Mouse (Mus musculus) left cerebral cortex, postnatal 36 days (tissue): ENCODE results near the gene Cryzl2. TPM values are rescaled to one million over a fixed set of nuclear protein-coding genes. Genes with fewer than 3 reads are reported as not detected.

Experiments used
- DNase-seq, 2 experiments: peaks; one replicate each; pipeline ENCODE4 v3.0.0; 2021 to 2022; ENCODE audit warnings: low spot score in 2 of 2, mixed read lengths in 1 of 2
- intact Hi-C: fragments of 180-260 bp; cut with DNase I; formaldehyde crosslinking; loops from one replicate; pipeline ENCODE4 v1.15.1; 2025
- total RNA-seq, 2 experiments: library from RNA; stranded (reverse); gene quantifications; 2 replicates each; pipeline ENCODE4 v1.2.3; 2021

Gene Cryzl2
- total RNA-seq, 2 experiments from 2014 or later = 4.8 TPM

DNA sequence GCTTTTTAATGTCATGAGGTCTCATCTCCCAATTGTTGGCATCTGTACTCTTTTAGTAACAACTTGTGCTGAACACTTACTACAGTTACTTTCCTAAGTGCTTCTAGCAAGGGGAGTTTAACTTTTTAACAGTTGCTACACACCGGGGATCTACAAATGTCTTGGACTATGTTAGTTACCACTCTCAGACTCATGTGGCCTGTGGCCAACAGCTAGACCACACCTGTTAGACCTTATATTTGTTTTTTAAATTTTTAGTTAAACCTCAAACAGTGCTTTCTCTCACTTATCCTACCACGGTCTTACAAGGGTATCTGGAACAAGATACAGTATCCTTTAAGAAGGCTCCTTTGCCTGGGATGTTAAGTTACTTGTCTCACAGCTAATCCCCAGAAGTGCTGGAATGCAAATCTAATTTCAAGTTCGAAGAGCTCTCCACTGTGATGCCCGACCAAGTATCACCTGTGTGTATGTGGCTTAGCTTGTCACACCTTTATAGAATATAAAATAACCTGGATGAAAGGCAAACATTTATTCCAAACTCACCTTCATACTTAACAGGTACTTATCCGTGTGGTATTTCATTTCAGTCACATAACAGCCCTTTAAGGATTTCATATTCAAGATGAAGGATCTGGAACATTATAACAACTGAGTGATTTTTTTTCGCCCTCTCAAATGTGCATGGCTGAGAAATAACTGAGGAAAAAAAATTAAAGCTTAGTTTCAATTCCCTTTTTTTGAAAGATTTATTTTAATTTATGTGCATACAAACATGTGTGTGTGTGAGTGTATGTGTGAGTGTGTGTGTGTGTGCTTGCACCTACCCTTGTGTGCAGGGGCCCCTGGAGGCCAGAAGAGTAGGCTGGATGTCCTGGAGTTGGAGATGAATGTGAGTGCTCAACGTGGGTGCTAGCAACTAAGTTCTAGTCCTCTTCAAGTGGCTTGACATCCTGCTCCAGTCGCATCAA is 58.7 kb downstream of the Cryzl2 start:
- DNase-seq = no peak
- intact Hi-C loops = no loop called here

DNA sequence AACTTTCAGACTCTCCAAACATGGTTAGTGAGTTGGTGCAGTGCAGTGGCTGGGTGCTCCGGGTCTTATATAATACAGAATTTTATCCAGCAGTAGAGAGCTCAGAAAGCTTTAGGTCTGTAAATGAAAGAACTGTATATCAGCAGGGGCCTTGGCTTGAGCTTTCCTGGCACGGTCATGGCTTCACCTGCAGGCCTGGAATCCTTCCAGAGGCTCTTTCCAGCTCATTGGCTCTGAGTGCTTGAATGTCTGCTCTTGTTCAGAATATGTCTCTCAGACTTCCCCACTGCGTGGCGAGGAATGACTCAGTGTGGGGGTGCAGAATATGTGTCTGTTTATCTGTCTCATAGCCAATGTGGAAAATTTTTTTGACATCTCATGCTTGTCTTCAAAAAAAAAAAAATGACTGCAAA is 59.7 kb downstream of the Cryzl2 start:
- peak; percentile 81 to 82 for DNase-seq
- intact Hi-C loops = loop anchor here (2.0 kb wide), 1 partner anchor 47 kb away; no protein-coding TSS in a partner anchor

DNA sequence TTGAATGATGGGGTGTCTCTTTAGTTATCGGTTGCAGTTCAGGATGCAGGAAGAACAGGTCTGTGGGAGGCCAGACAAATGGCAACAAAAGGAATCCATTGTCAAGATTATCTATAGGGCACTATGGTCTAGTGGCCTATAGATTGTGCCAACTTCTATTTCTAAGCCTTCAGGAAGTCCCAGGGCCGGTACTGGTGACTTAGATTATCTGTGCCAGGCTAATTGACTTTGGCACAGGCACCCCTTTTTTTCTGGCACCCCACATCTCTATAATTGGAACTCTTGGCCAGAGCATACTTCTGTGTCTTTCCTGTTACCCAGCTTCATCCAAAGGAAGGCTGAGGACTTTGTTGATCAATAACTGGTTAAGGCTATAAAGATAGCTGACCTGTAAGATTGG is 61.0 kb downstream of the Cryzl2 start:
- no peak for DNase-seq
- intact Hi-C loops = loop anchor here (2.0 kb wide), 1 partner anchor 49 kb away; no protein-coding TSS in a partner anchor

DNA sequence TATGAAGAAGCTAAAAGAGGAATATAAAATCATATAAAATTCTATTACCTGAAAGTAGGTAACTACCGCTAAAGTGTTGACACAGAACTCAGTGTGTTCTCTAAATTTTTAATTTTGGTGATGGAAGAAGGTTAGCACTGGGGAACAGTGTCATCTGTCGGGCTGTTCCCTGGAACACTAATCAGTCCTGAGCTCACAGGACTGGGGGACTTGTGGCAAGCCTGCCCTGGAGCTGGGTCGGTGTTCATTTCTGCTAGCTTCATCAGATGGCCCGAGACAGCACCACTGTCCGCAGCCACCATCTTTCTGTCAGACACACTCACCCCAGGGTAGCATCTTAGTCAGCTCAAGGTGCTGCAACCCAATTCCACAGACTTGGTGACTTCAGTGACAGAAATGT is 63.9 kb downstream of the Cryzl2 start:
- intact Hi-C loops = no loop called here
- no peak for DNase-seq

DNA sequence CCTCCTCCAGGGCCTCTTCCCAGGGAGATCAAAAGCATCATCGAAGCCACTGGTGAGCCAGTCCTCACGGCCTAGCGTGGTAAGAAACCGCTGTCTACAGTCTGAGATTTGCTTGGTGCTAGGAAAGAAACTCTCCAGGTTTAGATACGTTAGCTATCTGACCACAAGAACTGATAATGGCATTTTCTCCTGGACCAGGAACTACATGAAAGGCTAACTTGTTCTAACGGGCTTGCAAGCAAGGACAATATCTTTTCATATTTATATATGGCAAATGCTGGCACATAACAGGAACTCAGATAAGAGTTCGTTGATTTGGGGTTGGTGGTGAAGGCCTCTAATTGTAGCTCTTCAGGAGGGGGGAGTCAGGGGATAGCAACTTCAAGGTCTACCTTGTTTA is 66.4 kb downstream of the Cryzl2 start:
- intact Hi-C loops = loop anchor here (5.0 kb wide), 1 partner anchor 112 kb away; the partner anchor contains the start of gene Rasal2
- no peak for DNase-seq

DNA sequence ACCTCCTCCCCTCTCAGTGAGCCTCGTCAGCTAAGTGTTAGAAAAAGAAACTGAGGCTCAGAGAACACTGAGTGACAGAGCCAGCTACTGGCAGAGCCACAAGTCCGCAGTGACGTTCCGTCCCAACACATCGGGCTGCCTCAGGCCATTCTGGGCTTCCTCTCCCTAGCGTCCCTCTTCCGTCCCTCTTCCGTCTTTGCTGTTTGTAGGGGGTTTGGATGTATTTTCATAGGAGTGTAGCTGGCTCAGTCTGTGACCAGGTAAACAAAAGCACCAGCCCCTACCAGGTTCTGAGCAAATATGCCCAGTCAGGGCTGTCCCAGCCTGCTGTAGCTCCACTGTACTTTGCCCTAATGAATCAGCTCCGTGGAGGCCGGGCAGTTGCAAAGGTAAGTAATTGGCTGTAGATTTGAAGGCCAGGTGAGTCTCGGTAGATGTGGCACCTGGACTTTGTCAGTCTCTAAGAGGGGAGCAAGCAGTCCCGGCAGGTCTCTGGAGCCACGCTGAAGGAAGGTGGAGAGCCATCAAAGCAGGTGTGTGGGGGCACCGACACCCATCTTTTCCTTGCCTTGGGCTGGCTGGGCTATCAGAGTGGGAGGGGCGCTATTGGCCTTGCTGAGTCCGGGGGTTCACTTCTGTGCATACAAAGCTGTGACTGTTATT is 67.4 kb downstream of the Cryzl2 start:
- intact Hi-C loops = loop anchor here (5.0 kb wide), 1 partner anchor 114 kb away; the partner anchor contains the start of gene Rasal2
- DNase-seq = no peak

DNA sequence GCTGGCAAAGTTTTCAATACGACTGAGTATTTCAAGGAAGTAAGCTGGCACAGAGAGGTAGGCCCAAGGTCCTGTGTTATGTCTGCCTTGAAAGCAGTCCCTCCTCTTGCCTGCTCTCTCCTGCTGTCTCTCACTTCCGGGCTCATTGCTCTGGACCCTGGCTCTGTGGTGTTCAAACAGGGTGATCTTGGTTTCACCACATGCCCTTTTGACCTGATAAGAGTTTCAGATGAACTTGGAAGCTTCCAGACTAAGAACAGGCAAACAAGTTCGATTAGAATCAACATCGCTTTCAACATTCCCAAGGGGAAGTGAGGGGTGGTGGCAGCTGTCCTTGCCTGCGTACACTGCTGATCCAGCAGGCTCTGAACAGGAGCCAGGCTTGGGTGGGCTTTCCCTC is 68.2 kb downstream of the Cryzl2 start:
- intact Hi-C loops = loop anchor here (5.0 kb wide), 1 partner anchor 114 kb away; the partner anchor contains the start of gene Rasal2
- DNase-seq = no peak

DNA sequence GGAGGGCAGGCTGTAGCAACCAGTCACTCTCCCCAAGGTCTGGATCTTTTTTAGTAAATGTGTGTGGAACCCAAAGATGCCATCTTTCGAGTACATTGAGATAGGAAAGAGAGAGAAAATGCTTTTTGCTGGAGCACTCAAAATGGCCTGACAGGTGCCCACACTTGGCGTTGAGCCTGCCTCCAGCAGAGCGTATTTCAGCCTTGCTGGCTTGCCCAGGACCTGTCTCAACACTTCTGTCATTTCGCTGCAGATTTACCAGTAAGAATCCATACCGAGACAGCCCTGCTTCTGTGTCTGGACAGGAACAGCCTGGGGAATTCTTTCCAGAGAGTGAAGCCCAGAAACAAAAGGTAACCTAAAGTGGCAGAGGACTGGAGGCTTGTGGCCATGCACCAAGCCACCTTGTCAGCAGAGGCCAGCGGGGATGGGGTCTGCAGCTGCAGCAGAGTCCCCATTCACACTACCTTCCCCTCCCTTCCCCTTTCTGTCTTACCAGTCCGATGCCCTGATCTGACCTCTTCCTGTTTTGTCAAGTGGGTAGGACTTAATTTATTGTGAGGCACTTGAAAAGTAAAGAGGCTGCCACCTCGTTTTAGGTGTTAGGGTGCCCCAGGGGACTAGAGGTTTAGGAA is 74.6 kb downstream of the Cryzl2 start:
- no peak for DNase-seq
- intact Hi-C loops = loop anchor here (10.0 kb wide), 1 partner anchor 368 kb away; no protein-coding TSS in a partner anchor

DNA sequence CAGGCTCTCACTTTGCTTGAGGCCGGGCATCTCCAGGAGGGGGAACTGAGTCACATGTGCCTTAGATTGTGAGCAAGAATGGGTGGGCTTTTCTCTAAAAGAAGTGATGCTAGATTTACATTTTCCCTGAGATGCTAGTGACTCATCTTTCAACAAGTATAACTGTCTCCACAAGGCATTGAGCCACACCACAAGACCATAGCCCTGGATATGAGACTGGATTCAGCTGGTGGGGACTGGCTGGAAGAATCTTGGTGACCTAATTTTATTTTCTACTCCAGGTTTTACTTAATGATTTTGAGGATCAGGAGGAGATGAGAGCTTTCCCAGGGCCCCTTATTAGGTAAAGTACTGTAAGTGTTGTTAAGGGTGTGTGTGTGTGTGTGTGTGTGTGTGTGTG is 77.2 kb downstream of the Cryzl2 start:
- DNase-seq = no peak
- intact Hi-C loops = loop anchor here (5.0 to 10.0 kb wide), 2 partner anchors 233 to 371 kb away; no protein-coding TSS in a partner anchor

DNA sequence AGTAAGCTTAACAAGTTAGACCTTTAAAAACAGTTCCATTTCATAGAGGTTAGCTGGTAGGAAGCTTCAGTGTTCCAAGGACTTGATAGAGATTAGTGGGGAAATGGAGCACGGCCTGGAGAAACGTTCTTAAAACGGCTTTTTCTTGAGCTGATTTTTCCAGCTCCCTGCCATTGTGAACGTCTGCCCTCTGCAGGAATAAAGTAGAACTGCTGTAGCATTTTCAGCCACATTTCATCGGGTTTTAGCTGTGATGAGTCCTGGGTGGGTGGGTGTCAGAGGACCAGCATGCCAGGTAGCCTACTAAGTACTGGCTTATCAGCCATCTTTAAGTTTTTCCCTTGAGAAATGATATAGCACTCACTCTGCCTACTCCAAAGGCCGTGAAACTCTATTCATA is 78.1 kb downstream of the Cryzl2 start:
- peak in 1 of 2 experiments; percentile 56 for DNase-seq
- intact Hi-C loops = loop anchor here (5.0 to 10.0 kb wide), 2 partner anchors 234 to 372 kb away; no protein-coding TSS in a partner anchor

DNA sequence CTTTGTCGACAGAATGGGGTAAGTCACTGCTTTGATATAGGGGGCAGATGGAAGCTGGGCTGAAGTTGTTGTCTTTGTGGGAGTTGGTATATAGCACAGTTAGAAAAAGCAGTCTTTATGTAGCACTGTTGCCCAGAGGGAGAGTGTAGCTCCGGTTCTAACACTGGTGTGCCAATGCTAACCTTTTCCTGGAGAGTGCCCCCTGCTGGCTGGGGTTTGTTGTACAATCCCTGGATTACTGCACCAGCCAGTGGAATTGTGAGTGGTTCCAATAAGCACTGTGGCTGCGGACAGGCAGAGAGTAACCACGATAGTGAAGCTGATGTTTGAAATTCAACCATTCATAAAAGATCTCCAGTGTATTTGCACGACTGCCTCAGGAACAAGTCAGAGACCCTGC is 79.3 kb downstream of the Cryzl2 start:
- intact Hi-C loops = loop anchor here (5.0 to 10.0 kb wide), 2 partner anchors 235 to 373 kb away; no protein-coding TSS in a partner anchor
- no peak for DNase-seq

Other genes starting within 250 kb of the Cryzl2 start
- 10 to 100 TPM; 80.9 to 99.1 TPM for gene Rasal2, start 46.0 kb upstream of the Cryzl2 start, total RNA-seq
- gene Sec16b, start 48.2 kb downstream of the Cryzl2 start, total RNA-seq = 1 to 10 TPM; 1.1 to 1.3 TPM